Mouse (Mus musculus) limb, embryonic 14.5 days (tissue): ENCODE results near the gene Krt73. TPM values are rescaled to one million over a fixed set of nuclear protein-coding genes. Genes with fewer than 3 reads are reported as not detected.

Experiments used
- ATAC-seq: fragments of 200-750 bp; cut with Nextera tagmentation; 2 replicates; pipeline ENCODE4 v1.8.0; 2017; ENCODE audit warnings: low read depth, moderate number of reproducible peaks, moderate TSS enrichment; ENCODE audit not compliant: low FRiP score
- DNase-seq: peaks from one replicate; pipeline ENCODE4 v3.0.0-alpha.2; 2015; ENCODE audit warnings: low spot score
- H3K27ac ChIP-seq: fragments of 300-500 bp; sonication (generic); replicated peaks from 2 replicates; pipeline ENCODE4 v1.5.1; 2014; ENCODE audit warnings: low read depth, mild to moderate bottlenecking, low read length, moderate library complexity, mixed read lengths
- H3K27me3 ChIP-seq: fragments of 300-500 bp; sonication (generic); 2 replicates; pipeline ENCODE4 v1.6.1; 2014; ENCODE audit warnings: low read length, mixed read lengths; ENCODE audit not compliant: control insufficient read depth, insufficient read depth
- H3K36me3 ChIP-seq: fragments of 300-500 bp; sonication (generic); 2 replicates; pipeline ENCODE4 v1.6.1; 2014; ENCODE audit warnings: mild to moderate bottlenecking, low read length, moderate library complexity, mixed read lengths; ENCODE audit not compliant: control insufficient read depth, insufficient read depth
- H3K4me1 ChIP-seq: fragments of 300-500 bp; sonication (generic); 2 replicates; pipeline ENCODE4 v1.6.1; 2014; ENCODE audit warnings: antibody characterized with exemption, low read length, mixed read lengths; ENCODE audit not compliant: control insufficient read depth, insufficient read depth
- H3K4me2 ChIP-seq: fragments of 300-500 bp; sonication (generic); replicated peaks from 2 replicates; pipeline ENCODE4 v1.6.1; 2014; ENCODE audit warnings: low read depth, mild to moderate bottlenecking, low read length, moderate library complexity; ENCODE audit not compliant: severe bottlenecking
- H3K4me3 ChIP-seq: fragments of 300-500 bp; sonication (generic); replicated peaks from 2 replicates; pipeline ENCODE4 v1.5.1; 2014; ENCODE audit warnings: low read length
- H3K9ac ChIP-seq: fragments of 300-500 bp; sonication (generic); 2 replicates; pipeline ENCODE4 v1.6.1; 2014; ENCODE audit warnings: mild to moderate bottlenecking, low read depth, low read length, moderate library complexity; ENCODE audit not compliant: severe bottlenecking
- H3K9me3 ChIP-seq: fragments of 300-500 bp; sonication (generic); 2 replicates; pipeline ENCODE4 v1.6.1; 2016; ENCODE audit warnings: low read length; ENCODE audit not compliant: control insufficient read depth
- POLR2A ChIP-seq: fragments of 200-500 bp; IDR thresholded peaks from 2 replicates; pipeline ENCODE4 v1.8.0; 2012; ENCODE audit warnings: inconsistent platforms, mild to moderate bottlenecking, moderate library complexity, borderline replicate concordance; ENCODE audit not compliant: insufficient read depth, insufficient read length; ENCODE audit errors: extremely low read depth
- WGBS: fragments of 180-500 bp; shearing (Covaris S2); extraction: QIAGEN DNeasy Blood & Tissue Kit; methylation state at CpG from one replicate; pipeline ENCODE4 v1.1.7; 2014; 5-methylcytosine and 5-hydroxymethylcytosine counted together
- polyA plus RNA-seq, 2 experiments: library from polyadenylated mRNA; depleted of rRNA in 1 of 2; stranded (reverse) in 1 of 2; unstranded in 1 of 2; fragments of >200 nt; fragmentation: Nextera tagmentation in 1 of 2; extraction: Ambion mirVana in 1 of 2; gene quantifications; 2 replicates each; pipeline versions ENCODE4 v1.2.1 to v1.2.3; 2012 to 2014

Krt73 gene
- polyA plus RNA-seq, 2 experiments, result 0.04 TPM; not detected in 1

DNA sequence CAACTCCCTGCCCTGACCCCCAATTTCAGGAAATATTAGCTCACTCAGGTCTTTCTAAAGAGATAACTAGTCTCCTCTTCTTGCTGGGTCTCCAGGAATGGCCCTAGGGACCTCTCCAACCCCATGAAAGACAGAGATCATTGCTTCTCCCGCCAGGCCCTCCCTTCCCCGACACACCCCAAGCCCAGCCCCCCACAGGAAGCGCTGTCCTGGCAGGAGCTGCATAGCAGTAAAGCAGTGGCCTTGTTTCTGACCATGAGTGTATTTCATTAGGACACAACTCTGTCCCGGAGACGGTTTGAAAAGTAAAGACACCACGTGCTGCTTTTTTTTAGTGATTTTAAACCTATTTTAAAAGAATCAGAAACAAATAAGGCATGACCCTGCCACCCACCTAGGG, 31.0 kb upstream of the Krt73 start:
- Histone ChIP-seq H3K27me3 (no peaks in the 10 kb centered on the region), H3K36me3 (no peaks in the 10 kb centered on the region), H3K4me3 (no peak overlapping the region), H3K27ac (no peak overlapping the region), H3K9ac (no peak overlapping the region), H3K4me1 (no peaks in the 10 kb centered on the region), H3K9me3 (no peaks in the 10 kb centered on the region), H3K4me2 (no peak overlapping the region)
- DNase-seq (no peak), ATAC-seq (no peak)
- WGBS, result 29% methylated on average over 6 of the region's 6 CpGs
- TF ChIP-seq POLR2A, result no peak

DNA sequence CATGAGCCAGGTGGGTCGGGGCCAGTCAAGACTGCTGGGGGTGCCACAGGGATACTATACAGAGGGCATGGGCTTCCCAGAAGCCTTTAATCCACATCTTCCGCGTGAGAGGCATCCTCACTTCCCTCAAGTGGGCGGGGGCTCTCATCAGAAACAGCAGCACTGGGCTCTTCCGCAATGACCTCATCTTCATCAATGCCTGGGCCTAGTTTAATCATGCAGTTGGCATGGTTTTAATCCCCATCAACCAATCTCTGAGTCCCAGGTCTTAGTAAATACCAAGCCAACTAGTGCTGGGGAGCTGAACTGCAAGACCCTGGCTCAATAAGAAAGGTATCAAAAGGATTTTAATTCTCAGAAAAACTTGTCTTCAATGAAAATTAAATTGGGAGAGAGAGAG, 27.3 kb upstream of the Krt73 start:
- Histone ChIP-seq H3K27me3 (no peaks in the 10 kb centered on the region), H3K9ac (no peak overlapping the region), H3K27ac (no peak overlapping the region), H3K9me3 (no peaks in the 10 kb centered on the region), H3K36me3 (no peaks in the 10 kb centered on the region), H3K4me1 (no peaks in the 10 kb centered on the region), H3K4me2 (no peak overlapping the region), H3K4me3 (no peak overlapping the region)
- 70% methylated on average over 5 of the region's 5 CpGs for WGBS
- TF ChIP-seq POLR2A, result no peak
- ATAC-seq, result no peak
- no peak for DNase-seq

DNA sequence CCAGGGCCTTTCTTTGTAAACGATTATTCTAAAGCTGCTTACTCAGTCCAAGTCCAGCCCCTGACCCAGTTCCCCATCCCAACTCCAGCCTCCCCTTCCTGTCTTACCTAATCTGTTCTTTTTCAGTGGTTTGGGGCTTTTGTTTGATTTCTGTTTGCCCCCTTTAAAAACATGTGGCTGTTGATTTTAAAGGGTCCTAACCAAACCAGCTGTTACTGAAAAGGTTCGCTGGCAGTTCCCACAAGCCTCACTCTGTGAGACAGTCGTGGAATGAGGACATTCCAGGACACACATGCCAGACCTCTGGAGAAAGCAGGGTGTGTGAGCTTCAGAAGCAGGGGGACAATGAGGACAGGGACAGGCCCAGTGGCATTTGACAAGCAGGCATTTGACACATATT, 19.6 kb upstream of the Krt73 start:
- Histone ChIP-seq H3K27me3 (no peaks in the 10 kb centered on the region), H3K4me1 (peaks cover 6% of the 10 kb centered on the region; the same call in 1 of the 2 replicates), H3K4me2 (no peak overlapping the region), H3K4me3 (no peak overlapping the region), H3K36me3 (no peaks in the 10 kb centered on the region), H3K27ac (no peak overlapping the region), H3K9ac (no peak overlapping the region), H3K9me3 (no peaks in the 10 kb centered on the region)
- DNase-seq (no peak), ATAC-seq (no peak)
- no peak for TF ChIP-seq POLR2A
- 14% methylated on average over 3 of the region's 3 CpGs for WGBS

DNA sequence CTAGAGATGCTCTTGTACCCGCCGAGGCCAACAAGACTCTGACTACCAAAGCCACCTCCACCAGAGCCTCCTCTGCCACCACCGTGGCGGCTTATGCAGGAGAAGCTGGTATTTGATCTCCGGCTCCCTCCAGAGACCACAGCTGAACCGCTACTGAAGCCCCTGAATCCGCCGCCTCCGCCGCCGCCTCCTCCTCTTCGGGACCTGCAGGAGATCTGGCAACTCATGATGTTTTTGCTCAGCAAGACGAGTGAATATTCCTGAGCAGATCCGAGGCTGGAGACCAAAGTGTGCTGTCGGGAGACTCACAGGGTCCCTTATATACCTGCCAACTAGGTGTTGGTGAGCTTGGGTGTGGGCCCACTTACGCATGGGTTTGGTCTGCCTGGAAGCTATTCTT, 15.7 kb upstream of the Krt73 start, which contains the start of gene Krt2:
Krt2 (minus strand) TSS at position 295 of the 400 bp plus-strand sequence.
- no peaks in the 10 kb centered on the region for H3K9me3 ChIP-seq
- WGBS, result 78% methylated on average over 16 of the region's 16 CpGs
- no peak within 1 kb of the TSS for H3K4me3 ChIP-seq
- no peak within 1 kb of the TSS for H3K4me2 ChIP-seq
- no peak for TF ChIP-seq POLR2A
- no peaks in the 10 kb centered on the region for H3K27me3 ChIP-seq
- ATAC-seq (no peak), DNase-seq (no peak)
- H3K36me3 ChIP-seq, result no peaks in the 10 kb centered on the region
- H3K9ac ChIP-seq, result no peak within 1 kb of the TSS
- no peak within 1 kb of the TSS for H3K27ac ChIP-seq
- H3K4me1 ChIP-seq, result no peaks in the 10 kb centered on the region

DNA sequence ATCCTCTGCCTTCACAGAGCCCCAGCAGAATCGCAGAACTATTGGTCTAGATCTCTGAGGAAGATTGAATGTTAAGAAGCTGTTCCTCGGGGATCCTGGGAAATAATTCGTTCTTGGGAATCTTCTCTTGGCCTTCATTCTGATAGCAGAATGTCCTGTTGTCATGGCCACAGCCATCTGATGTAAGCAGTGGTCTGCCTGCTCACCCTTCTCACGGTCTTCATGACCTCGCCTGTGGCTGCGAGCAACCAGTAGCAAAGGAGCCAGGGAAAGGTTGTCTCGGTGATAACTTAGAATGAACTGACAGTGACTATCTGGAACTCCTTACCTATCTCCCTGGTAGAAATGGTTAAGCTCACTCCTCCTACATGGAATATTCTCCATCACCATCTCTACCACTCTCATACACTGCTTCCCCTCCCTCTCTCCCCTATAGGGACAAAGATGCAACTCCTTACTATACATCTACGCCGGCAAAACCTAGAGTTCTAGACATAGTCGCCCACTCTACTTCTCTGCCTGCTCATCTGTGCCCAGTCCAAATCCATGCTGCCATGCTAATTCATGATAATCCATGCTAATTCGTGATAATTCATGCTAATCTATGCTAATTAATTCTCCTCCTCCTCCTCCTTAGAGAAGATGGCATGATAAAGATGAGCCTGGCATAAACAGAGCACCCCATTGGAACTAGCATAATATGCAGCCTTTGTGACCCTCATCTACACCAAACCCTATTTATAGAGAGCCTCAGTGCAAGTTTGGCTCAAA, 1.1 kb upstream of the Krt73 start:
- 85% methylated on average over 11 of the region's 11 CpGs for WGBS

More for the DNA sequence above, 1.1 kb upstream of the Krt73 start:
- TF ChIP-seq POLR2A, result no peak
- no peaks in the 10 kb centered on the region for H3K27me3 ChIP-seq
- H3K4me3 ChIP-seq, result no peak overlapping the region
- H3K9me3 ChIP-seq, result no peaks in the 10 kb centered on the region
- no peak overlapping the region for H3K27ac ChIP-seq
- no peak overlapping the region for H3K4me2 ChIP-seq
- DNase-seq (no peak), ATAC-seq (no peak)
- no peak overlapping the region for H3K9ac ChIP-seq
- no peaks in the 10 kb centered on the region for H3K4me1 ChIP-seq
- H3K36me3 ChIP-seq, result no peaks in the 10 kb centered on the region
